Mouse (Mus musculus): ENCODE results near the gene Unc13d.

Gene Unc13d

DNA sequence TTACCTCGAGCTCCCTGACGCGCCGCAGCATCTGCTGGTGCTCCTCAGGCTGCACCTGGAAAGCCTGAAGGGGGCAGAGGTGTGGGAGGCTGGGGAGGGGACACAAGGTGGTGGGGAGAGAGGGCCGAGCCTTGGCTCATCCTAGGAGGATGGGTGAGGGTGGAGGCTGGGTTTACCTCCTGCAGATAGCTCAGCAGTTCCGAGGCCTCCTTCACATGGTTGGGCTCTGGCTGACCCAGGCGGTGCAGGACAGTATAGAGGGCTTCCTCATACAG is 1.6 kb downstream of the Unc13d start:
- DNase-seq = no peak

DNA sequence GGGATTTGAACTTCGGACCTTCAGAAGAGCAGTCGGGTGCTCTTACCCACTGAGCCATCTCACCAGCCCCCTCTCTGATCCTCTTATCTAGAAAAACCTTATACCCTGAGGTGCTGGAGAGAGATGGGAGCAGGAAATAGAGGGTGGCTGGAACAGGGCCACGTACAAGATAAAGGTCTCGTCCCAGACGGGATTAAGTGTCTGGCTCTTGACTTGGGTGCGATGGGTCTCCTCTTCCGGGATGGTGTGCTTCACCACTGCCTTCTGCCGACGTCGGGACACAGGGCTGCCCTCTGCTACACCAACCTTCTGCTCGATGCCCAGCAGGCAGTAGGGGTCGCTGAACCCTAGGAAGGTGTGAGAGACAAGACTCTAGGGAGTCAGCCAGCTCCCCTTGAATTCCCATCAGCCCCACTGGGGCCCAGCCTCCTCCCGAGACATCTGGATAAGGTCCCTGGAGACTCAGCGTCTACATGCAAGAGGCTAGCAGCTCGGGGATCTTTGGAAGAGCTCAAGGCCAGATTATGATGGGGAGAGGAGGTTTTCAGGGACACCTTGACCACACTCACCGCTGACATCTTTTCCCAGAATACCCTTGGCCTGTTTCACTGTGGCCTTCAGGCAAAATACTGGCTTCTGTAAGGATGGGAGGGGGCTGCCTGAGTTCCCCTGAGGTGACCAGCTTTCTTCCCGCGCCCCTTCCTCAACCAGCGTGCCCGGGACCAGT is 2.1 kb downstream of the Unc13d start:
- no peak for DNase-seq

DNA sequence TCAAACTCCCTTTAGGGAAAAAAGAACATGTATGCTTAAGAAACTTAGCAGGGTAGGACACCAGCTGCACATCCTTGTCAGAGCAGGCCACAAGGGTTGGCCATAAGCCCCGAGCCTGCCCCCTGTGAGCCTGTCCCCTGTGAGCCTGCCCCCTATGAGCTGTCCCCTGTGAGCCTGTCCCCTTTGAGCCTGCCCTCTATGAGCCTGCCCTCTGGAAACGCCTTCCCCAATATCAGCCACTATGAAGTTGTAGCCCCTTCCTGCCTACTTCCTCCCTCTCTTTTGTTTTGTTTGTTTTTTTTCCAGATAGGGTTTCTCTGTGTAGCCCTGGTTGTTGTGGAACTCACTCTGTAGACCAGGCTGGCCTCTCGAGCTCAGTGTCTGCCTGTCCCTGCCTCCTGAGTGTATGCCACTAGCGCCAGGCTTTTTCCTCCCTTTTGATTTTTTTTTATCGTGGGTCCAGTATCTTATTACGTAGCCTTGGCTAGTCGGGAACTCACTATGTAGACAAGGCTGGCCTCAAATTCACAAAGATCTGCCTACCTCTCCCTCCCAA is 3.2 kb downstream of the Unc13d start:
- DNase-seq = no peak

DNA sequence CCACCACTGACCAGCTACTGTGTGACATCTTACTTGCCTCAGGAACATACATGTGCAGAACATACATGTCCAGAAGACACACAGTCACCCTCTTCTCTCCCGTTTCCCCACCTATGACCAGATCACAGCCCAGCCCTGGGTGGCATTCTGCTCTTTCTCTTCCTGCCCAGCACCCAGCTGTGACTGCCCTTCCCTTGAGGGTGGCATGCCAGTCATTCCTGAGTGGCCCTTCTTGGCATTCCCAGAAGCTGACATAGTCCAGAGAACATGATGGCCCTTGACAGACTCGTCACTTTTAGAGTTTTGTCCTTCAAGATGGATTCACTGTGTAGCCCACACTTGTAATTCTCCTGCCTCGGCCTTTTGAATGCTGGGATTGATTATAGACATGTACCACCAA is 5.2 kb downstream of the Unc13d start:
- DNase-seq = no peak

DNA sequence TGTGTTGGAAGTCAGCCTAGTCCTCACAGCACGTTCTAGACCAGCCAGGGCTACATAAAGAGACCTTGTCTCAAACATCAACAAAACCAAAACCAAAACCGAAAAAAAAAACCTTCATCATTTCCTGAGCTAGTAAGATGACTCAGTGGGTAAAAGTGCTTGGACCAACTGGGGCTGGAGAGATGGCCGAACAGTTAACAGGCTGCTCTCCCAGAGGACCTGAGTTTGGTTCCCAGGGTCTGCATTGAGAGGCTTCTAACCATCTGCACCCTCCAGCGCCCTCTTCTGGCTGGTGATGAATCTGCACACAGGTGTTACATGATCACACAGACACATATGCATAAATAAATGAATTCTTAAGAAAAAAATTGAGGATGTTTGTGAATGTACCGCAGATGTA is 6.3 kb downstream of the Unc13d start:
- DNase-seq = peak in 1 of 2 experiments; percentile 40

DNA sequence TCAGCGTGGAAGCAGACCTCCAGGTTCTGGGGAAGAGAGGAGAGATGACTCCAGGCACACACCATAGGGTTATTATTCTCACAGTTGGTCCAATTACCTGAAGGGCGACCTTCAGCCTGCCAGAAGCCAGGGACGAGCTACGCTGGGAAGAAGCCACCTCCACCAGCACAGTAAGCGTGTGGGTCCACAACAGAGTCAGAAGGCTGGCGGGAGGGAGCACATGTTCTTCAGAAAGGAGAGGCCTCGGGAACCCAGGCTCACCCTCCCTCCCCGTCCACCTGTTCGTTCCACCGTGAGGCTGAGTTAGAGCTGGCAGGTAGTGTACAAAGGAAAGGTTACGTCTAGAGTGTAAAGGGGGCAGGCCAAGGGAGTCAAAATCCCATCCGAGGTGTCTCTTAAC is 12.4 kb downstream of the Unc13d start:
- no peak for DNase-seq

DNA sequence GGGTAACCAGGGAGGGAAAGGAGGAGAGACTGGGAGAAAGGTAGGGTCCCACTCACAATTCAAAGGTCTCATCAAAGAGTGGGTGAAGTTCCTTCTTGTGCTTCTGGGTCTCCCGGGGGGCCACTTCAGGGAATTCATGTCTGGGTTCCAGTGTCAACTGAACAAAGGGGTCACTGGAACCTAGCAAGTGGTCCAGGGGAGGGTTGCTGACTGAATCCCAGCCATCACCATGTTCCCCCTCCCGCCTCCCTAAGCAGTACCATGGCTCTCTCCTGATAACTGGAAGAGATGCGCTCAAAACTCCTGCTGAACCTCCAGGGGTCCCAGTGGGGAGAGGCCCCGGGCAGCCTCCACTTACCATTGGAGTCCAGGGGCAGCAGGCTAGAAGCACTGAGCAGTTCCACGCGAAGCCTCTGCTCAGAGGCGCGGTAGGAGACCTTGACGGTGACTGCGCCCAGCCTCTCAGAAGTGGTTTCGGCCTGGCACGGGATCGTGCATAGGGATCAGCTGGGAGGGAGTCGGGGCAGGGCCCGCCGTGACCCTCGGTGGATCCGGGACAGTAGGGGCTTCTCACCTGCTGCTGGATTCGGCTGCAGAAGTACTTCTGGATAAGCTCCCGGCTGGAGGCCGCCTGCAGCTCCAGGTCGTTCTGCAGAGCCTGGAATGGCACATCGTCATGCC is 13.4 kb downstream of the Unc13d start:
- no peak for DNase-seq

DNA sequence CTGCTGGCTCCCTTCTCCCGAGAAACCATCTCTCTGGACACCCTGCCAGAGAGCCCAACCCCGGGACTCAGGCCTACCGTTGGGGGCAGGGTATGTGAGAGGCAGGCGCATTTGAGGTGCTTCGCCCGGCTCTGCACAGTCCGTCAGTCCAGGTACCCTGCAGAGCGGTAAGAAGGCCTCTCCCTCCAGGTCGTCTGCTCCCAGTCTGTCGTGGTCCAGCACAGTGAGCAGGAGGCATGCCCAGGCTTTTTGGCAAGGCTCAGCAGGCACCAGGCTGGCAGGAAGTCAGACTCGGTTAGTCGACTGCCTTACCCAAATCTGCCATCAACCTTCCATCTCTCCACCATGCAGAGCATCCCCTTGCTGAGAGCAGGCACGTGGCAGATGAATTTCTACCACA is 14.2 kb downstream of the Unc13d start:
- no peak for DNase-seq

DNA sequence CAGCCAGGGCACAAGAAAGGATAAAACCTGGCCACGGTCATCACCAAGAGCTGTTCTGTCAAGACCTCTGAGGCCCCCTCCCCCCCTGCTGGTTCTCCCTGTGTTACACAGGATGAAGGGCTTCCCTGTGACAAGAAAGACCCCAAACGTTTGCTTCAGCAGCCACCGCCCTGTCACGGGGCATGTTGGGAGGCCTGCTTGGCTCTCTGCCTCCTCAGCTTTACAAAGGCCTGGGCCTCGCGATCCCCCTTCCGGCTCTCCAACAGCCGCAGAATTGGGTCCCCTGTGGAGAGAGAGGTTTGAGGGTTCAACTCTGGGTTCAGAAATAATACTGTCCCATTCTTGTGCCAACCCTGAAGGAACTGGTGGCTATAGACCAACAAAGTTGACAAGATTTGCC is 15.2 kb downstream of the Unc13d start:
- DNase-seq = no peak

DNA sequence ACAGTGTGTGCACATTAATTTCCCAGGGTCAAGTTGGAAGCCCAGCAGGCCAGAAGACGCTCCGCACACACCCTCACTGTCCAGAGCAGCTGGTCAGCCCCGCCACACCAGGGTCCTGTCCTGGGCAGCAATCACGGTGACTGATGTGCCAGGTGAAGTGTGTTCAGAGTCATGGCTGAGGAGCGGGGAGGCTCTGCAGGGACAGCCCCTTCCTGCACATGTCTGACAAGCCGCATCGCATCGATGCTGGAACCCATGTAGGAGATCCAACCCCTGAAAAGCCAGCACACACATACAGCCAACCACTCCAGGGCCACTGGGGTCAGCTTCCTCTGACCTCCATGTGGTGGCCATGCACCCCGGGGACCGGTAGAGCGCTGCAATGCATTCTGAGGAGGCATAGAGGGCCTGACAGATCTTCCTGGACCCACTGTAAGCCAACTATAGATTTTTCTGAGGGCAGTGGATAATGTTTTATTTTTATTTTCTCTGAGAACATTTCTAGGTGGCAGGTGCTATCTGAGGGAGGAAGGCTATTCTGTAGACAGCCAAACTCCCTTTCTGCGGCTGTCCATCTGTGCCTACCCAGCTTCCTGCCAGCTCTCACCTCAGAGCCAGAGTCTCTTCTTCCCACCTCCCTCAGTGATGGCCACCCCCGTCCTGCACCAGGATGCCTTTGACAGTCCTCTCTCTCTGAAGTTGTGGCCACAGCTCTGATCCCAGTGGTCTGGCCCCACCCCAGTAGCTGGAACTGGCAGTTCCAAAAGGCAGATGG is 15.9 kb downstream of the Unc13d start:
- DNase-seq = no peak

DNA sequence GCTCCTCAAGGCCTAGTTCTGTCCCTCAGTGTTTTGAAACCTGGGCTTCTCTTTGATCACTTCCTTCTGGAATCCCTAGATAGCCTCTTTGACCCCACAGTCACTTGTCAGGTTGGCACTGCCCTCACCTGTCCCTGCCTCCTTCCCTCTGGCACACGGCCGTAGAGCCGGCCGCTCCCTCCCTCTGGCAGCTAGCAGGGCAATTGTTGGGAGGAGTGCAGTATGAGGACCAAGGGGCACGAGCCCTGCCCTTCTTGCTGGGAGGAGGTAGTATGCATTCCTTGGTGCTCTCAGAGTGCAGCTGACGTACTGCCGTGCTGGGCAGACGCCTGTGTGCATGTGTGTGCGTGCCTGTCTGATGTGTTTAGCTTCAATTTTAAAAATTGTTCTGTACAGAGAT is 17.2 kb downstream of the Unc13d start:
- no peak for DNase-seq

DNA sequence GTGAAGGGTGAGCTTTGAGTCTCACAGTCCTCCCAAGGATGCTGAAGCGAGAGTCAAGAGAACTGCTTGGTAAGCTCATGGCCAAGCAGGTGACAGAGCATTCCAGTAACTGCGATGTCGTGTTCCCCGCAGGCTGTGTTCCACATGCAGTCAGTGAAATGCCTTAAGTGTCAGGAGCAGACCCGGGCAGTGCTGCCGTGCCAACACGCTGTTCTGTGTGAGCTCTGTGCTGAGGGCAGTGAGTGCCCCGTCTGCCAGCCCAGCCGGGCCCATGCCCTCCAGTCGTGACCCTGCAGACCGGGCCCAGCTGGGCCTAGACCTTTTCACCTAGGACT is 18.1 kb downstream of the Unc13d start:
- DNase-seq = no peak

DNA sequence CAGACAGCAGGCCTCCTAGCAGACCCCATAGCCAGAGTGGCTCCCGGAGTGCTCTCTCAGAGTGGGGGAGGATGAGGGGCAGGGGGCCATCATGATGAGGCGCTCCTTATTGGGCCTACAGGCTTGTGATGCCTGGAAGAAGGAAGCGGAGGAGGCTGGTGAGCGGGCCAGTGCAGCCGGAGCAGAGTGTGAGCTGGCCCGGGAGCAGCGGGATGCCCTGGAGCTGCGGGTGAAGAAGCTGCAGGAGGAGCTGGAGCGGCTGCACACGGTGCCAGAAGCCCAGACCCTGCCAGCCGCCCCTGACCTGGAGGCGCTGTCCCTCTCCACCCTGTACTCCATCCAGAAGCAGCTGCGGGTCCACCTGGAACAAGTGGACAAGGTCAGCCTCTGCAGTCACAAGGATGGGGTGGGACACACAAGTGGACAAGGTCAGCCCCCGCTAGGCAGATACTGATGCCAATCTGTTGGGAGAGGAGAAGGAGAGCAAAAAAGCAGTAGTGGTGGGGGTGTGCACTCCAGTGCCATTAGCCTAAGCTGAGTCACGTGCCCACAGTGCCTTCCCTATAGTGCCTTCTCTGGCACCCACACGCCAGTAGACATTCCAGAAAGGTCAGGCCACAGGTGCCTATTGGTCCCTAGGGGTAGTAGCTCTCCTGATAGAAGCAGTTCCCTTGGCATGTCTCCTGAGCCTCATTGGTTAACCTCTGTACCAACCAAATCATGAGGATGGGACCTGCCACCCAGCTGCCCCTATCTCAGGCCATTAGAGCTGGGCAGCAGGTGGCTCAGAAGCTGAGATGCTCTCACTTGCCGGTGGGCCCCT is 18.7 kb downstream of the Unc13d start:
- no peak for DNase-seq

DNA sequence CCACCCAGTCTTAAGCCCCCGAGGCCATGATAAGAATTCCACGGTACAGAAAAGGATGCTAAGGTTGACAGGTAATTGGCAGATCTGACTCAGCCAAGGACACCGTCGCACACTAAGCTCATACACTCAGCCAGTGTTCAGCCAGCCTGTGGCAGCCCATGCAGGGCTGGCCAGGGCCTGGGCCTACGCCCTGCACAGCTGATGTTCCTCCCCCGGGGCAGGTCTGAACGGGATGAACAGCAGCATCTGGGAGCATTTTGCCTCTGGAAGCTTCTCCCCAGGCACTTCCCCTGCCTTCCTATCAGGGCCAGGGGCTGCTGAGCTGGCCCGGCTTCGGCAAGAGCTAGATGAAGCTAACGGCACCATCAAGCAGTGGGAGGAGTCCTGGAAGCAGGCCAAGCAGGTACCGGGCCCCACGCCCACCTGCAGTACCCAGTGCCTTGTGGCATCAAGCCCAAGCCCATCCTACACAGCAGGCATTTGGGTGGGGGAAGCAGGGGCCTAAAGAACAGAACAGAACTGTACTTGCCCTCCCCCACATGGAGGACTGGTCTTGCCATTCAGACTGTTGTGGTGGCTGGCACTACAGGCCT is 19.6 kb downstream of the Unc13d start:
- DNase-seq = no peak

DNA sequence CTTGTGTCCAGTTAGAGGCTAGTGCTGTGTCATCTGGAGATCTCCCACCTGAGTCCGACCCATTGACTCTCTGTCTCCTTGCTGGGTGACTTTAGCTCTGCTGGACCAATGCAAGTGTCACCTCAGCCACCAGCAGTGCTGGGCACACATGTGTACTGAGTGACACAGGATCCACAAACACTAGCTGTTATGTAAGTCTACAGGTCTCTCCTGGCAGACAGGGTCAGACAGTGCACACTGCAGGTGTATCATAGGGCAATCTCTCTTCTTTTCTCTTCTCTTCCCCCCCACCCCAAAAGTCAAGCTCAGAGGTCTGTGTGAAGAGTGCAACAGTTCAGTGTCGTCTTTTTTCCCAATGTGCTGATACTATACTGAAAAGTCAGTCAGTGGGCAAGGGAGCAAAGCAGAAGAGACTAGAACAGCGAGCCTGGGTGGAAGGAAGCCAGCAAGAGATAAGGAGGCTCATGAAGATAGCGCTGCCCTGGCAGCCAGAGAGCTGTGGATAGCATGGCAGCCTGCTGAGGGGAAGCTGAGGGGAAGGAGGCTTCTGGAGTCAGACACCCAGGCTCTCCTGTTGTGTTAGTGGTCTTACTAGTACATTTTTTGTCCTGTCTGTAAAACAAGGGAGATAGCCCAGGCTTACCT is 20.4 kb downstream of the Unc13d start:
- no peak for DNase-seq

DNA sequence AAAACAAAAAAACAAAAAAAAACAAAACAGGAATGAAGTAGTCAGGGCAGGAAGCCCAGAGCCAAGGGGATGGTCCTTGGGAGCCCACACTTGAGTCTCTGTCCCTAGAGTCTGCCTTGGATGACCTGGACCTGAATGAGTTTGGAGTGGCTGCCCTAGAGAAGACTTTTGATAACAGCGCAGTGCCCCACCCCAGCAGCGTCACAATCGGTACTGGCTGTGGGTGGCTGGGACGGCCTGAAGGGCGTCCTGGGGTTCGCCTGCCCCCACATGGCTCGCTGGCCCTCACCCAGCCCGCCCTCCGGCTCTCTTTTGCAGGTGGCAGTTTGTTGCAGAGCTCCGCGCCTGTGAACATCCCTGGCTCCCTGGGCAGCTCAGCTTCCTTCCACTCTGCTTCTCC is 21.9 kb downstream of the Unc13d start:
- no peak for DNase-seq

DNA sequence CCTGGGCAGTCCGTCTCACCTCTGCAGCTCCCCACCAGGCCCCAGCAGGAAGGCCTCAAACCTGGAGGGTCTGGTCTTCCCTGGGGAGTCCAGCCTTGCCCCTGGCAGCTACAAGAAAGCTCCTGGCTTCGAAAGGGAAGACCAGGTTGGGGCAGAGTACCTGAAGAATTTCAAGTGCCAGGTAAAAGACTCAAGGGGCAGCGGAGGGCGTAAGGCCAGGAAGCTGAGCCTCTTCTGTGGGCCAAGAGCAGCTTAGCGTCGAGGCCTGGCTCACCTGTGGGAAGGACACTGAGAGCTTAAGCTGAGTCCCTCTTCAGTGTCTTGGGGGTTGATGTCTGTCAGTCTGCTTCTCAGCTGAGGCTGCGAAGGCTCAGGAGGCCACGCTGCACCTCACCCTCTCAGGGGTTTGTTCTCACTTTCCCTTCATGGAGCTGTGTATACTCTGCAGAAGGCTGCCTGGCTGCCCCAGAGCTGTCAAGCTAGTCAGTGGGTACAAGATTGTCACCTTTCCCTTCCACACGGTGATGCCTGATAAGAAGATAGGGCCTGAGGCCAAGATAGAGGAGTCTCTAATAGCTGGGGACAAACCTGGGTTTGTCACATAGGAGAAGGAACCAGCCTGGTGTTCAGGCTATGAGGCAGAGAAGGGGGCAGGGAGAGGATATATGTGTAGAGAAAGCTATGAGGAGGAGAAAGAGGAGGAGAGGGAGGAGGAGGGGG is 24.1 kb downstream of the Unc13d start:
- DNase-seq = no peak

DNA sequence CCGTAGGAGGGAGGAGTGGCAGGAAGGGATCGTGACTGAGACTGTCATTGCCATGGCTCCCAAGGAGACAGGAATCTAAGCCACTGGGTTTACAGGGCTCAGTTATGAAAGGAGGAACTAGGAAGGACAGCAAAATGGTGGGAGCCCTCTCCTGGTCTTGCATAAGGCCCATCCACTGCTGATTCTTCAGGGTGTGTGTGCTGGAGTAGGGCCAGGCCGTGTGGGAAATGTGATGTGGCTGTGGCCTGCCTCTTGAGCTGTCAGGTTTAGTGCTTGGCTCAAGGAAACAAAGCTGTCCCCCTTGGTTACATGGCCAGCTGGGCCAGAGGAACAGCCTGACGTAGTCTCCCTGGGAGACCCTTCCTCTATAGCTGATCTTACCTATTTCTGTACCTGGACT is 27.6 kb downstream of the Unc13d start:
- DNase-seq = no peak

DNA sequence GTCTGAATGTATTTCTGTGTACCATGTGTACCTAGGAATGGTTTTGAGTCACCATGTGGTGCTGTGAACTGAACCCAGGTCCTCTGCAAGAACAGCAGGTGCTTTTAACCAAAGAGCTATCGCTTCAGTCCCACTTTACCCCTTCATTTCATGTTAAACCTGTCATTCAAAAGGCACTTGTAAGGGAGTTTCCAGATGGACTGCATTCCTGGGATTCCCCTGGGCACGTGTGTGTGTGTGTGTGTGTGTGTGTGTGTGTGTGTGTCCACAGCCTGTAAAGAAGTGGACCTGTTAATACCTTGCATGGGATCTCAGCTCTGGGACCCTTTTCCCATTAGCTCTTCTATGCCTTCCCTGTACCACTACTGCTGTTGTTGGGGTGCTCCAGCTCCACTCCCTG is 28.2 kb downstream of the Unc13d start:
- no peak for DNase-seq

DNA sequence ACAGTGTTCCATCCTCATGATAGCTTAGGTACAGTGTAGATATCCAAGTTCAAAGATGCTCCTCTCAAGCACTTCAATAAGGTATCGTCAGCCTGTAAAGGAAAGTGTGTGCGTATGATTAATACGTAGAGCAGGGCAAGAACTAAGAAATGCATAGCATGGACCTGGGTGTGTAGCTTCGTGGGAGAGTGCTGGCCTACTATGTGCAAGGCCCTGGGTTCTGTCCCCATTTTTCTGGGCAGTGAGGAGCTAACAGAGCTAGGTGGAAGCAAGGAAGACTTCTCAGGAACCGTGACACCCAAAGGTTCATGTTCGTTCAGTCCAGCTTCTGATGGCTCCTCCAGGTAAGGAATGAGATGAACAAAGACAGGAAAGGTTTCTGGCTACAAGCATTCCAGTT is 32.6 kb downstream of the Unc13d start:
- no peak for DNase-seq

DNA sequence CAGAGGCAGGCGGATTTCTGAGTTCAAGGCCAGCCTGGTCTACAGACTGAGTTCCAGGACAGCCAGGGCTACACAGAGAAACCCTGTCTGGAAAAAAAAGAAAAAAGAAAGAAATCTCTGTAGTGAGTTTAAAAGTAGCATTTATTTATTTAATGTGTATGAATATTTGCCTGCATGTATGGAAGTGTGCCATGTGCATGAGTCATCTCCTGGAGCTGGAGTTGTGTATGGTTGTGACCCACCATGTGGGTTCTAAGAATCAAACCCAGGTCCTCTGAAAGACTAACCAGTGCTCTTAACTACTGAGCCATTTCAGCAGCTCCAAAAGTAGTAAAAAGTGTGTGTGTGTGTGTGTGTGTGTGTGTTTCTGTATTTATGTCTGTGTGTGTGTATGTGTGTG is 34.5 kb downstream of the Unc13d start:
- no peak for DNase-seq

Measured in kidney, postnatal 25 days (tissue).